Mouse (Mus musculus) granulocyte monocyte progenitor cell, adult 5-6 weeks (primary cell): ENCODE results near the gene Helt. TPM values are rescaled to one million over a fixed set of nuclear protein-coding genes. Genes with fewer than 3 reads are reported as not detected.
"Not testable (repeated sequence)": the region's sequence is repeated elsewhere in the genome, so short reads cannot be mapped to it uniquely, and the experiment has no call there.

Source experiments
- ATAC-seq: replicated peaks from 2 replicates; pipeline ENCODE4 v1.8.0; 2016; ENCODE audit warnings: mild to moderate bottlenecking, moderate TSS enrichment, inconsistent platforms; ENCODE audit not compliant: poor library complexity, severe bottlenecking
- total RNA-seq, 2 experiments: library from RNA; stranded (forward) in 1 of 2; stranded (reverse) in 1 of 2; fragments of 200-712, 200-1000 nt in 1 of 2; fragments of >200 nt in 1 of 2; fragmentation: Nextera tagmentation in 1 of 2; gene quantifications; 2 replicates each; pipeline ENCODE4 v1.2.3; 2014 to 2017

Gene Helt
- total RNA-seq, 2 experiments from 2014 or later: not detected

DNA sequence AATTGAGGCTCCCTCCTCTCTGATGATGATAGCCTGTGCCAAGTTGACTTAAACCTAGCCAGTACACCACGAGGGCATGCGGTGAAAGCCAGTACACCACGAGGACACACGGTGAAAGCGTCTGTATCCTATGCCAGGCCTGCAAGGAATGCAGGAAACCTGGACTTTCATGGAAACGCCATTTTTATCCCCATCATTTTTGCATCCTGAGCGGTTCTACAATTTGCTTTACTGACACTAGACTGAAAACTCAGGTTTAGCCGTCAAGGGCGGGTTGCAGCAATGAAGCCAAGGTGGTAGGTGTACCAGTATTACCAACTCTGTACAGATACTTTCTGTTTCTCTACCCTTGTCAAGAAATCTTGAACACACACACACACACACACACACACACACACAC is 7.7 kb upstream of the Helt start:
- ATAC-seq: no peak

DNA sequence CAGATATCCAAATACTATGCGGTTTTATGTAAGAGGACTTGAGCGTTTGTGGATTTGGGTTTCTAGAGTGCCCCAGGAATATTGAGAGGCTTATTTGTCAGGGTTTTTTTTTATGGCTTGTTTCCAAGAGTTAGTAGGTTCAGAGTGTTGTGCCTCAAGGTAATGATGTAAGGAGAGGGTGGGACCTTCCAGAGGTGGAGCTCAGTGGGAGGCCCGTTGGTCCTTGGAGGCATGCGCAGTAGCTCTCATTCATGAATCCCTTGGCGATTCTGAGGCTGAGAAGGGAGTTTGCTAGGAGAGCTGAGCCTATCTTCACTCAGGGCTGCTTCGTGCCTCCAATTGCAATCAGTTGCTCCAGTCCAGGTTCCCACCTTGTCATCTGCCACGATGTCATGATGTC is 4.4 kb upstream of the Helt start:
- no peak for ATAC-seq

DNA sequence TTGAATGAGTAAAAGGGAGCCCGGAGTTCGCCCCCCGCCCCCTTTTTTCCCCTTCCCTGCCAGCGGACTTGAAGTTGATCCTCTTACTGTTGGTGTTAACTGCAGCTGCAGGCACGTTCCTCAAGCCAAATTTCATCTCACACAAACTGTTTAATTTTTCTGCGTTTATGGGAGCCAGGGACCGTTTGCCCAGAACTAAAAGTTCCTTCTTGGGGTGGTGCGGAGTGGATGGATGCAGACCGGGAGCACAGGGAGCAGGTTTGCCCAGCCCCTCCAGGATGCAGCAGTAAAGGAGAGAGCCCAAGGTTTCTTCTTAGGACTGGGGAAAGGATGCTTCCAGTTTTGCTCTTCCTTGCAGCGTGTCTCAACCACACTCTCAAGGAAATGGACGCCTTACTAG is 2.1 kb upstream of the Helt start:
- ATAC-seq: no peak

- ATAC-seq: no peak
Measured at GRCm38 (mm10) chr8:46295951-46296350, 1.5 kb upstream of the Helt start.

DNA sequence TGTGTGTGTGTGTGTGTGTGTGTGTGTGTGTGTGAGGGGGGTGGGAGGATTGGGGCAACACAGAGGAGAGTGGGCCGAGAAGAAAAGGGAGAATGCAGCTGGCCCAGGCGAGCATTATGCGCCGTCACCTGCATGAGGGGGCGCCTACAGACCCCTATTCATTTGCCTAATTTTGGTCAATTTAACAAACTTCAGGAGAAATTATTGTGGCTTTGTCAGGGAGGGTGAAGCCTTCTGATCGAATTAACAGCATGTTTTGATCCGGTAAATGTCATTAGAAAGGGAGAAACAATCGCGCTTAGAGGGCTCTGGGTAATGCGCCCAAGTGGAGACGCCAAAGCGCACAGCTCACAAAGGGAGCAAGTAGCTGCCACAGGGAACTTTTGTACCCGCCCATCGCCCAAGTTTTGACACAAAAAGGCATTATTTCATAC is 647 bp upstream of the Helt start:
- no peak for ATAC-seq

- peak; percentile 40 for ATAC-seq
Measured at GRCm38 (mm10) chr8:46293741-46294151, 725 bp downstream of the Helt start.

DNA sequence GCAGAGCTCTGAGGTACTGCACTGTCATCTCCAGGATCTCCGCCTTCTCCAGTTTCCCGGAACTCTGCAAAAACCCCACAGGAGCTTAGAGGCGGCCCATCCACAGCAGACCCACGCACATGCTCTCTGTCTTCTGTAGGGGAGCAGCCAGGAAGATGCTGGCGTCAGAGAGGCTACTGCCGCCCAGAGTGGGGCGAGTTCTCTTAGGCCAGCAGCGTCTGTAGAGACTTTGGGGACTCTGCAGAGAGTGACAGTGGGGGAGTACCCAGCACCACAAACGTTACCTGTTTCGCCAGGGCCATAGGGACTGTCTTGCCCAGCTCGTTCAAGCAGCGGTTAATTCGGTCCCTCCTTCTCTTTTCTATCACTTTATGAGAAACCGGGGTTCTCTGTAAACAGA is 1.3 kb downstream of the Helt start:
- no peak for ATAC-seq

- no peak for ATAC-seq
Measured at GRCm38 (mm10) chr8:46291931-46292675, 2.4 kb downstream of the Helt start.

- ATAC-seq: no peak
Measured at GRCm38 (mm10) chr8:46289274-46289673, 5.2 kb downstream of the Helt start.

DNA sequence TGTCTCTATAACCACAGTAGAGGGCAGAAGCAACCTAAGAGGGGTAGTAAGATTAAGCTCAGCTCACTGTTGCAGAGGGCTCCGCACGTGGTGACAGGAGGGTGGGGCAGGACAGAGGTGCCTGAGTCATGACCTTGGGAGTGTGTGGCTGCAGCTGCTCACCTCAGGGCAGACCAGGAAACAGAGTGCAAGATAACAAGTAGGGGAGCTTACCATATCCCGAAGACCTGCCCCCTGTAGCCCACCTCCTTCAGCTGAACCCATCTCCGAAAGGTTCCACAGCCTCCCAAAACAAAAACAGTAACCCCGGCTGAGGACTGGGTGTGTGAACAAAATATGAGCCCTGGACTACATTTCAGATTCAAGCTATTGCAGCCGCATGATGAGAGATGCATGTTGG is 6.5 kb downstream of the Helt start:
- no peak for ATAC-seq

DNA sequence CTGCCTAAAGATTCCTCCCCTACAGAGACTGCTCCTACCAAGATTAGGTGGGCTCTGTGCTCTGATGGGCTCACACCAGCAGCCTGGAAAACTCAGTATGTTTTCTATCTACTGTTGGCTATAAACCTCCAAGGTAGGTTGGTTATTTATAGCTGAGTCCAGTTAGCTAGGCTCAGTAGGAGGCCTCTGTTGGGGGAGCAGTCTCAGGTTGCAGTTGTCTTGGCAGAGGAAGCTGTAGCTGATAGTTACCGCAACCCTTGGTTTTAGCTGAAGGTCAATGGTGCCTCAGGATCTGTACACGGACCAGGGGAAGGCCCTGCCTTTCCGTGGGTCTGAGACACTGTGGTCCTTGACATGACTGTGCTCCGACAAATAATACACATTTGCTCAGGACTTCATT is 8.5 kb downstream of the Helt start:
- ATAC-seq: no peak

GRCm38 (mm10) chr8:46281536-46281935 is 12.9 kb downstream of the Helt start:
- ATAC-seq: peak; percentile 84

- no peak for ATAC-seq
Measured at GRCm38 (mm10) chr8:46276939-46277338, 17.5 kb downstream of the Helt start.

DNA sequence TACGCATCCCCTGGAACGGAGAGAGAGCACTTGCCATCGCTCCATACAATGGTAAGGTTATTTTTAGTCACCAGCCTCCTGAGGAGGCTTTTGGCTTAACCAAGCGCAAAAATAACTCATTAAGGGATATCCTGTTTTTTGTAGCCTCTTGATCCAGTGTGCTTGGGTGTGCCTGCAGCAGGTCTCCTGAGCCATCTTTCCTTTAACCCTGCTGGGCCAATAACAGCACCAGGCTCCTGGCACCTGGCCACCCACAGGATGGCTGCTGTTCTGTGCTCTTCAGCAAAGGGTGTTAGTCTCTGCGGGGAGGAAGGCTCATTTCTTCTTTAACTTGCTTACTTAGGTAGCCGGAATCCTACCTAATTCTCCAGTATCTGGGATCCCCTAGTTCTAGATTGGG is 23.7 kb downstream of the Helt start:
- ATAC-seq: no peak

DNA sequence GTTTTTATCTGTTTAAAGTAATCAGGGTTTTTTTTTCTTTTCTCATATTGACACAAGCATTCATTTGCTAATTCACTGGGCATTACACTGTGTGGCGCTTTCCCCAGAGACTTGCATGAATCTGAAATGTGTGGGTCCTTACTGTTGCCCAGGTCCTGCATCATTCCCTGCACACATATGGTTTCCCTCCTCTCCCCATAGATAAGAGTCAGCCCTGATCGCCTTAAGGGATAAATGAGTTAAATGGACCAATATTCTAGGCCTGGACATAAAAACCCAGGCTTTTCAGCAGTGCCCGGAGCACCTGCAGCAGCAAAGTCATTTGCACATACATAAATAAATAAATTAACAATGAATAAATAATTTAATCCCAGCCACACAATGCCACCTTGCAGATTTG is 24.3 kb downstream of the Helt start:
- ATAC-seq: no peak

- ATAC-seq: no peak
Measured at GRCm38 (mm10) chr8:46266801-46267200, 27.7 kb downstream of the Helt start.

DNA sequence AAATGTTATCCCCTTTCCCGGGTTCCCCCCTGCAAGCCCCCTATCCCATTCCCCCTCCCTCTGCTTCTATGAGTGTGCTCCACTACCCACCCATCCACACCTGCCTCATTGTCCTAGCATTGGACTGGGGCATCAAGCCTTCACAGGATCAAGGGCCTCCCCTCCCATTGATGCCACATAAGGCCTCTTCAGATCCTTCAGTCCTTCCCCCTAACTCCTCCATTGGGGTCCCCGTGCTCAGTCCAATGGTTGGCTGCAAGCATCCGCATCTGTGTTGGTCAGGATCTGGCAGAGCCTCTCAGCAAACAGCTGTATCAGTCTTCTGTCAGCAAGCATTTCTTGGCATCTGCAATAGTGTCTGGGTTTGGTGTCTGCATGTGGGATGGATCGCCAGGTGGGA is 30.3 kb downstream of the Helt start:
- not testable (repeated sequence) for ATAC-seq

DNA sequence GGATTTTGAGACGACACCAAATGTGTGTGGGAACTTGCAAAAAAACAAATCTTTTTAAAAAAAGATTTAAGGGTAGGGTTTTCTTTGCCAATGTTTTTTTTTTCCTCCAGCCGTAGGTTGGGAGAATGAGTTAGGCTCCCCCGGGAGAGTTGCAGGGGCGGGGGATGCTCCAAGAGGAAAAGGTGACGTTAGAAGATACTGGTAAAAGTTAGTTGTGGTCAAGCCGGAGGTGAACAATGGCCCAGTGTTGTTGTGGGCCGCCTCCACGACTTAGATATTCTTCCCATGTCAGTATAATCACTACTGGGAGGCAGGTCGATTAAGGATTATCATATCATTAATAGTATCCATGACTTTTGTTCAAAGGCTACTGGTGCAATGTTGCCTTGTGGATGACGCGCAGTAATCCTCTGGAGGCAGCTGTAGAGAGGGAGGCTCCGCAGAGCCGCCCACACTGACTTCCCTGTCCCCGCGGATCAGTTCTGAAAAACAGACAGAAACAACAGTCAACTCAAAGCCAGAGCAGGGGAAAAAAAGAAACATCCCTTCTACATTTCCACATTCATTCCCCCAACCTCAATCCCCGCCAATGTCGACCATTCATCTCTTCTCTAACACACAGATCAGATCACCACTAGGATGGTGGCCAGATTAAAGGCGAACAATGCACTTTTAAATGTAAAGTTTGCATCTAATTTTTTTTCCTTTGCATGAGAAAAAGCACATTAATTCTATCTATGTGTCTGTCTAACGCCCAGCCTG is 36.4 kb downstream of the Helt start:
- no peak for ATAC-seq

- ATAC-seq: no peak
Measured at GRCm38 (mm10) chr8:46252456-46252855, 42.0 kb downstream of the Helt start.

GRCm38 (mm10) chr8:46251561-46251960 is 42.9 kb downstream of the Helt start:
- no peak for ATAC-seq

- no peak for ATAC-seq
Measured at GRCm38 (mm10) chr8:46246346-46246745, 48.1 kb downstream of the Helt start.

DNA sequence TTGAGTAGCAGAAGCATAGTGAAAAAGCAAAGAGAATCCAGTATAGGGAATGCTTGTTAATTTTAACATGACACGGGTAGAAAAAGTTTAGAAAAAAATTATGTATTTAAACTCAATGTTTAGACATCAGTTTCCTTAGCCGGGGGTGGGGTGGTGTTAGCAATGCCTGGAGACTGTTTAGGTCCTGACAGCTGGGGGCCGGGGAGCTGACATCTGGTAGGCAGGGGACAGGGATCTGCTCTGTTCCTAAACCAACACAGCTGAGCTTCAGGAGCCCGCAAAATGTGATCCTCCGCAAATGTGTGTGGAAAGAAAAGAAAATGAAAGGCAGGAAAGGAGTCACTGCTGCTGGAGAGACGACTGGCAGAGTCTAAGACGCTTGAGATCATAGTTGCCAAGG is 51.5 kb downstream of the Helt start:
- no peak for ATAC-seq
